Mouse (Mus musculus) lung, postnatal 4 days (tissue): ENCODE measurements around the gene Rln1.

Experiments
- DNase-seq, 2 experiments: peaks; one replicate each; pipeline ENCODE4 v3.0.0; 2021

Gene Rln1

GRCm38 (mm10) chr19:29361468-29362130 lies 27.1 kb upstream of the Rln1 start:
- peak; percentile 91 to 93 for DNase-seq

DNA sequence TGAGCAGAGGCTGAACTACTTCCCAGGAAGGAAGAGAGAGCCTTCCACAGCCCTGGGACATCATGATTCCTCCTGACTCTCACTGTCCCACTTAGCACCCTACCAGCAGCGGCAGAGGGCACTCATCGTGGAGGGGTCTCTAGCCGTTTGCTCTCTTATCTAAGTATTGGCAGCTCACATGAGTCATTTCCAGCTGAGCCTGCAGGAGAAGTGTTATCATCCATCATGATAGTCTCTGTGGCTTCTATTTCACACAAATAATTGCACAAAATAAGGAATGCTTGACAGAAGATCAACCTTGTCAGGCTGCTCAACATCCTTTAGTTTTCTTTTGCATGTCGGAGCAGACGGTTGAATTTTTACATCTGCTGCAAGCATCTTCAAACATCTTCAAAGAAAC lies 25.8 kb upstream of the Rln1 start:
- no peak for DNase-seq

- DNase-seq: no peak
These were observed 21.8 kb upstream of the Rln1 start for GRCm38 (mm10) chr19:29356281-29356680.

- peak; percentile 85 to 90 for DNase-seq
These were observed 20.7 kb upstream of the Rln1 start for GRCm38 (mm10) chr19:29354895-29355877.

GRCm38 (mm10) chr19:29350991-29351390 lies 16.5 kb upstream of the Rln1 start:
- no peak for DNase-seq

GRCm38 (mm10) chr19:29345636-29346035 lies 11.2 kb upstream of the Rln1 start:
- no peak for DNase-seq

GRCm38 (mm10) chr19:29344868-29345267 lies 10.4 kb upstream of the Rln1 start:
- no peak for DNase-seq

DNA sequence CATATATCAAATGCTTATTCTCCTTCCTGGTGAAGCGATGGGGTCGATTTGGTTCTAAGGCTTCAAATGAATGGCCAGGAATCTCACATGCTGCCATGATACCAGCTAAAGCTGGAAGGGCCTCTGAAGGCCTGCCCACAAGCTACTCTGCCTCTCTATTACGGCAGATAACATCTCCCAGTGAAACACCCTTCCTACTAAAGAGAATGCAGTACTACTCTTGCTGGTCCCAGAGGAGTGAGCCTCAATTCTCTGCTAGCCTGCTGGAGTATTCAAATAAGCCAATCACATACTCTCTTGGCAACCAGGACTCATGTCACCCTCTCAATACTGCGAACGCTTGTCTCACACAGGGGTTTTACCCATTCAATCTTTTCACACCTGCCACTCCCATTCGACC lies 7.8 kb upstream of the Rln1 start:
- no peak for DNase-seq

DNA sequence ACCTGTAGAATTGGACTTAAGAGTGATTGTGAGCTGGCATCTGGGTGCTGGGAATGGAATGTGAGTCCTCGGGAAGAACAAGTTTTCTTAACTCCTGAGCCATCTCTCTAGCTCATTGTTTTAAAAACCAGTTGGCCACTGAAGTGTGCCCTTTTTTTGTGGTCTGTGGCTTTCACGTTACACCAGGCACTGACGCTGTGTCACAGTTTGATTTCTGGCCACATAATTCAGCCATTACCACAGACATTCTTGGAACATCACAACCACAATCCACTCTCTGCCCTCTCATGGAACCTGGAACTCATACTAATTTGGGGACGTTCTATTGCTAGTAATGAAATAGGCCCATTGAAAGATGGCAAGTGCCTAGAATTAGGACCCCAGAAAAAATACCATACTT lies 6.6 kb upstream of the Rln1 start:
- no peak for DNase-seq

DNA sequence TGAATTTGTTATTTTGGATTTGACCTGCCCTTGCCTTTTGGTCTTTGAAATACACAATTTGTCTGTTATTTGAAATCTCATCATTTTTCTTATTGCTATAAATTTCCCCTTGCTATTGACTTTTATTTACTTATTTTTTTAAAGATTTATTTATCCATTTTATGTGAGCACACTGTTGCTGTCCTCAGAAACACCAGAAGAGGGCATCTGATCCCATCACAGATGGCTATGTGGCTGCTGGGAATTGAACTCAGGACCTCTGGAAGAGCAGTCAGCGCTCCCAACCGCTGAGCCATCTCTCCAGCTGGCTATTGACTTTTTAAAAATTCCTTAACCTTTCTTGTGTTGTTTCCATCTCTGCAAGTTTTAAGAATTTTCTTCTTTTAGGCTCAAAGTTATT lies 2.2 kb upstream of the Rln1 start:
- no peak for DNase-seq

GRCm38 (mm10) chr19:29326822-29327552 lies 7.5 kb downstream of the Rln1 start:
- no peak for DNase-seq

GRCm38 (mm10) chr19:29326396-29326795 lies 8.1 kb downstream of the Rln1 start:
- no peak for DNase-seq

- DNase-seq: no peak
These were observed 8.7 kb downstream of the Rln1 start for GRCm38 (mm10) chr19:29325852-29326180.

DNA sequence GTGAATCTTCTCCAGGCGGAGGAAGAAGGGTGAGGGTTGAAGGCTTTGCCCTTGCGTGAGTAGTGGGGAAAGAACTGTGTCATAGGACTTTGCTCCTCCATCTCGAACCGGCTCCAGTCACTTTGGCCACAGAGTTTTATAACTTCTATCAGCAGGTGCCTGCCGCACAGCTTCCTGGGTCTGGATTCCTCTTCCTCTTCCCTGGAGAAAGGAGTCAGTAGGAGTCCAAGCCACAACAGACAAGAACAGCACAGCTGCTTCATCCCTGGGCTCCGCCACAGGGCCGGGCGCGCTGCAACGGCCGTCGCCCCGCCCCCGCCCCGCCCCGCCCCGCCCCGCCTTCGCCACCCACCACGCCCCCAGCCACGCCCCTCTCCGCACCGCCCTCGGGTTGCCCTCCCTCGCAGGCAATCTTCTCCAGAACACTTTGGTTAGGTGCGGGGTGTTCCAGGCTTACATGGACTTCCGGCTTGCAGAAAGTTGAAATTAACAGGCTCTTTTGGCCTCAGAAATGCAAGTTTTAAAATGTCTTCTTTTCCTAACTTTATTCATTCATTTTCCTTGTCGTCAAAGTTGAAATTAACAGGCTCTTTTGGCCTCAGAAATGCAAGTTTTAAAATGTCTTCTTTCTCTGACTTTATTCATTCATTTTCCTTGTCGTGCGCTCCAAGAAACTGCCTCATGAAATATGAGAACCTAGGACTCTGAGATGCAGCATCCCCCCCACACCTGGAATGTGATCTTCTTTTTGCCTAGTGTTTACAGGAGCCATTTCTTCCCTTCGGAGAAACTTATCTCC lies 9.2 kb downstream of the Rln1 start, which contains the start of gene Insl6:
Gene Insl6 (minus strand): TSS at position 304 of the 799 bp plus-strand sequence.
- DNase-seq: peak; percentile 64 to 69

GRCm38 (mm10) chr19:29323416-29324049 lies 10.9 kb downstream of the Rln1 start:
- DNase-seq: no peak

DNA sequence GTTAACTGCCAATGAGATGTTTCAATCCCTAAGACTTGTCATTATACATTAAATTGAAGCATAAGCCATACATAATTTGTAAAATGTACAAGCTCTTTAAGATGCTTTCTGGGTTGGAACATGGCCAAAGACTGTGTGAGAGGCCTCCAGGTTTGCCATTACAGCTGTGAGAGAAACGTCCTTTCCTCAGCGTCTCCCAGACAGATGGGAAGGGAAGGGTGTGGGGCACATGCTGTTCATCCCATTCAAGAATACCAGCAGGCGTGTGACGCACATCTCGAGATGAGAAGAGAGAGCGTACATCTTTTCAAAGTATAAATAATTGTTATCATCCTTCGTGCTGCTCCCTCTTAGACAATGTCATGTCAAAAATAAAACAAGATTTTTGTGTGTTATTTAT lies 21.8 kb downstream of the Rln1 start:
- DNase-seq: no peak

DNA sequence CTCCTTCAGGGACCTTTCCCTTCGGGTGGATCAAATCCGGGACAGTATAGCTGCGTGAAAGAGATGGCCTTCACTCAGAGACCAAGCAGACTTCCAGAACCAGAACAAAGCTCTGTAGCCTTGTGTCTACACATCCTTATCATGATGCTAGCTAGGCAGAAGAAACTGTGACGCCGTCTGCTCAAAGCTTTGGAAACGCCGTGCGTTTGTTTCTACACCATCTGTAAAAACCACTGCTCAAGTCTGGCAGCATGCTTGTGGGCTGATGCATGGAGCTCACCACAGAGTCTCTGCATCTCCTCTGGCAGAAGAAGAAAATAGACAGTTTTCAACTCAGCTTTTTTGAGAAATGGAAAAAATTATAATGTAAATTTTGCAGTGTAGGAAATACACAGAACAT lies 22.7 kb downstream of the Rln1 start:
- DNase-seq: no peak

DNA sequence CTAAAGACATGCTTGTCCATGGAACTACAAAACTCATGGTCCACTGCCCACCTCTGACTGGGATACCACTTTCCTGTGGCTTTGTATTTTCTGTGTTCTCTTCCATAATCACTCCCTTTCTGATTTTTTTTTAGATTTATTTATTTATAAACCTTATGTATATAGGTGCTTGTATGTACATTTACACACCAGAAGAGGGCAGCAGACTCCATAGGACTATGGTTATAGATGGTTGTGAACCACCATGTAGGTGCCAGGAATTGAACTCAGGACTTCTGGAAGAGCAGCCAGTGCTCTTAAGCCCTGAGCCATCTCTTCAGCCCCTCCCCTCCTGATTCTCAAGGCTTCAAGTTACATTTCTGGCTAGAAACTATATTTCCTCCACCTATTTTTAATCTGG lies 25.6 kb downstream of the Rln1 start:
- DNase-seq: no peak

- no peak for DNase-seq
These were observed 32.4 kb downstream of the Rln1 start for GRCm38 (mm10) chr19:29302119-29302518.

GRCm38 (mm10) chr19:29300919-29301318 lies 33.6 kb downstream of the Rln1 start:
- DNase-seq: no peak

DNA sequence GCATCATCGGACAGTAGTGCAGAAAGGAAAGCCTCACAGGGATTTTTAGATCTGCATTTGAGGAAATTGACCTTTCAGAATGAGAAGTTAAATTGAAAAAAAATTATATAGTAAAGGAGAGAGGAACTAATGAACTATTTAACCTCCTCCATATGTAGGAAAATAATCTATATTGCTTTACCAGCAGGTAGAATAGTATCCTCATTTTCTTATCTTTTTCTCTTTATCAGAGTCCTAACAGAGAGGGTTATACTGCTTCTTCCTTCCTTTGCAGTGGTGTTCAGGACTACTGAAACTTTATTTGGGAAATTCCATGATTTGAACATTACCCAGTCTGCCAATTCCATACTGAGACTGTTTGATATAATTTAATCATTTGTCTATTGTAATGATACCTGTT lies 37.1 kb downstream of the Rln1 start:
- DNase-seq: no peak

DNA sequence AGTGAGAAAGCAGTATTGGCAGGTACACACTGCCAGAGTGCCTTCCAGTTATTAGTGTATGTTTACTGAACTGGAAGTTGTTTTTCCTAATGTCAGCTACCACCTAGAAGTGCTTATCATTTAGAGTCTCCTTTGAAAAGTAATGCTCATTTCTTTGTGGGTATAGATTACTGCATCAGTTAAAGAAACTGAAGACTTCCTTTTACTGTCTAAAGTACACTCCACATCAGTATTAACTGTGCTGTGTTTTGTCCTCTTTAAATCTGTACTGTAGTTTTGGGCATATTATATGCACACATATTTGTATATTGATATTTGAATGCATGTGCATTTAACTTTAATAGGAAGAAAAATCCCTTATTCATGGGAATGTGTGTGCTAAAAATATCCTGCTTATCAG lies 38.3 kb downstream of the Rln1 start:
- no peak for DNase-seq
